Mouse (Mus musculus): ENCODE measurements around the gene Sytl4.

- TF ChIP-seq ZC3H11A (IDR thresholded peaks at IDR 0.05; ENCODE audit: low read depth, low read length) (no peak), IRF4 (IDR thresholded peaks at IDR 0.05; ENCODE audit: low read depth, low read length) (no peak), MAFK (IDR thresholded peaks at IDR 0.05; ENCODE audit: insufficient replicate concordance, low read length) (no peak), POLR2A (IDR thresholded peaks at IDR 0.05; ENCODE audit: low read depth, low read length) (no peak), RAD21 (IDR thresholded peaks at IDR 0.05; ENCODE audit: low read depth, low read length) (no peak), EP300 (IDR thresholded peaks at IDR 0.05; ENCODE audit: low read length) (no peak), CTCF (conservative IDR thresholded peaks at IDR 0.05 in 1 of 2, IDR thresholded peaks at IDR 0.05 in 1 of 2; ENCODE audit: low read depth in 2 of 2, low read length in 2 of 2) (no peak), TCF12 (IDR thresholded peaks at IDR 0.05; ENCODE audit: low read depth, low read length) (no peak), MXI1 (IDR thresholded peaks at IDR 0.05; ENCODE audit: low read depth, low read length) (no peak), HCFC1 (IDR thresholded peaks at IDR 0.05; ENCODE audit: low read depth, low read length) (no peak), ELF1 (IDR thresholded peaks at IDR 0.05; ENCODE audit: low read depth, low read length) (no peak), MAX (IDR thresholded peaks at IDR 0.05; ENCODE audit: low read length) (no peak), MAZ (IDR thresholded peaks at IDR 0.05; ENCODE audit: low read depth, low read length) (no peak), ZNF384 (IDR thresholded peaks at IDR 0.05; ENCODE audit: low read depth, low read length) (no peak)
Observed at GRCm38 (mm10) chrX:133995866-133996265, 14.3 kb upstream of the Sytl4 start.
